Mouse (Mus musculus) CD4-positive, CD25-positive, alpha-beta regulatory T cell, adult 9 weeks (primary cell): Measurements from ENCODE around the gene Btg2. TPM values are rescaled to one million over a fixed set of nuclear protein-coding genes. Genes with fewer than 3 reads are reported as not detected.

Source experiments
- polyA plus RNA-seq: library from polyadenylated mRNA; unstranded; fragments of 100-300 nt; shearing (Covaris generic); gene quantifications from one replicate; pipeline ENCODE4 v1.2.1, GENCODE M21; 2017

The Btg2 gene
- 283 TPM for polyA plus RNA-seq

GRCm38 (mm10) chr1:134078802-134079476 lies at the start of gene Btg2:
TSS of gene Btg2 (minus strand) at chr1:134079120.

GRCm38 (mm10) chr1:134110979-134111378 lies 32.1 kb upstream of the Btg2 start, which contains the start of gene Chit1:
TSS of gene Chit1 (plus strand) at chr1:134111242.

GRCm38 (mm10) chr1:134037172-134037571 lies 41.7 kb downstream of the Btg2 start, which contains the start of gene Fmod:
TSS of gene Fmod (plus strand) at chr1:134037254.

Other genes with a start within 250 kb of the Btg2 start
- not detected for gene Optc, start 171.1 kb downstream of the Btg2 start, polyA plus RNA-seq
- gene Prelp, start 157.7 kb downstream of the Btg2 start, polyA plus RNA-seq, result not detected
- not detected for gene Fmod, start 41.9 kb downstream of the Btg2 start, polyA plus RNA-seq
- gene Chit1, start 32.1 kb upstream of the Btg2 start, polyA plus RNA-seq, result not detected
- 0.51 TPM for gene Chil1, start 103.1 kb upstream of the Btg2 start, polyA plus RNA-seq
- gene Mybph, start 114.3 kb upstream of the Btg2 start, polyA plus RNA-seq, result 0.15 TPM
- gene Adora1, start 156.3 kb upstream of the Btg2 start, polyA plus RNA-seq, result not detected
- gene Myog, start 210.9 kb upstream of the Btg2 start, polyA plus RNA-seq, result not detected